Mouse (Mus musculus) G1E (cell line): ENCODE measurements at regions not wholly inside any gene's neighbourhood (a gene's known extent, or its start where the extent isn't known, plus 50 kb on each side); places are given as distances from the start of the nearest gene placed in this dataset.

Experiments used
- ATAC-seq: 2 replicates; pipeline ENCODE4 v1.8.0; 2016; ENCODE audit warnings: mild to moderate bottlenecking; ENCODE audit not compliant: insufficient number of reproducible peaks, poor library complexity, low FRiP score, severe bottlenecking; ENCODE audit errors: extremely low read depth
- DNase-seq: peaks from one replicate; pipeline ENCODE4 v3.0.0; 2012; ENCODE audit warnings: low spot score
- H3K27me3 ChIP-seq: 2 replicates; pipeline ENCODE4 v1.6.1; 2012; ENCODE audit warnings: mild to moderate bottlenecking, low read length, inconsistent platforms; ENCODE audit not compliant: insufficient read depth
- H3K36me3 ChIP-seq: replicated peaks from 2 replicates; pipeline ENCODE3; 2012; ENCODE audit warnings: mild to moderate bottlenecking, inconsistent platforms
- H3K4me1 ChIP-seq: 2 replicates; pipeline ENCODE4 v1.6.1; 2012; ENCODE audit warnings: low read depth, low read length, inconsistent platforms, mixed read lengths; ENCODE audit not compliant: insufficient read depth
- H3K4me3 ChIP-seq: 2 replicates; pipeline ENCODE4 v1.5.1; 2012; ENCODE audit warnings: low read depth, mild to moderate bottlenecking, inconsistent platforms, low read length, moderate library complexity, mixed read lengths
- H3K9me3 ChIP-seq: replicated peaks from 2 replicates; pipeline ENCODE4 v1.6.1; 2012; ENCODE audit warnings: inconsistent platforms
- CTCF ChIP-seq: IDR thresholded peaks from 2 replicates; pipeline ENCODE4 v1.5.1; 2012; ENCODE audit warnings: low read depth, low read length, inconsistent platforms, mixed read lengths
- GATA1 ChIP-seq: IDR thresholded peaks from 2 replicates; pipeline ENCODE4 v1.6.1; 2012; ENCODE audit warnings: borderline replicate concordance, low read length, inconsistent platforms, mixed read lengths
- GATA2 ChIP-seq: IDR thresholded peaks from 2 replicates; pipeline ENCODE4 v1.6.1; 2012; ENCODE audit warnings: low read depth, low read length, inconsistent platforms, borderline replicate concordance
- POLR2AphosphoS5 ChIP-seq: IDR thresholded peaks from 2 replicates; pipeline ENCODE4 v1.6.1; 2012; ENCODE audit warnings: low read depth, low read length, inconsistent platforms; ENCODE audit not compliant: insufficient replicate concordance
- TAL1 ChIP-seq: conservative IDR thresholded peaks from 2 replicates; pipeline ENCODE4 v1.6.1; 2012; ENCODE audit warnings: low read depth, low read length, inconsistent platforms, mixed read lengths

GRCm38 (mm10) chr3:57910020-57910419 is 62.1 kb upstream of the Pfn2 start:
- Histone ChIP-seq H3K27me3 (no peaks in the 10 kb centered on the region), H3K4me3 (no peak overlapping the region), H3K4me1 (no peaks in the 10 kb centered on the region), H3K9me3 (no peaks in the 10 kb centered on the region), H3K36me3 (no peaks in the 10 kb centered on the region)
- TF ChIP-seq GATA1 = no peak
- TF ChIP-seq GATA2 = no peak
- no peak for TF ChIP-seq POLR2AphosphoS5
- no peak for TF ChIP-seq CTCF
- TF ChIP-seq TAL1 = no peak
- ATAC-seq = no peak
- no peak for DNase-seq

GRCm38 (mm10) chr3:57911831-57912596 is 64.1 kb upstream of the Pfn2 start:
- no peaks in the 10 kb centered on the region for H3K4me1 ChIP-seq
- no peak overlapping the region for H3K4me3 ChIP-seq
- H3K27me3 ChIP-seq = no peaks in the 10 kb centered on the region
- TF ChIP-seq GATA1 = no peak
- no peak for TF ChIP-seq GATA2
- TF ChIP-seq TAL1 = no peak
- no peak for TF ChIP-seq CTCF
- TF ChIP-seq POLR2AphosphoS5 = no peak
- DNase-seq (no peak), ATAC-seq (no peak)
- no peaks in the 10 kb centered on the region for H3K36me3 ChIP-seq
- H3K9me3 ChIP-seq = no peaks in the 10 kb centered on the region

- no peak for ATAC-seq
These were observed 64.9 kb upstream of the Pfn2 start for GRCm38 (mm10) chr3:57912650-57913343.

GRCm38 (mm10) chr3:57914687-57915086 is 66.8 kb upstream of the Pfn2 start:
- ATAC-seq (no peak), DNase-seq (no peak)
- no peaks in the 10 kb centered on the region for H3K4me1 ChIP-seq
- H3K36me3 ChIP-seq = no peaks in the 10 kb centered on the region
- no peak overlapping the region for H3K4me3 ChIP-seq
- no peaks in the 10 kb centered on the region for H3K27me3 ChIP-seq
- TF ChIP-seq TAL1 (no peak), GATA1 (no peak), CTCF (no peak), POLR2AphosphoS5 (no peak), GATA2 (no peak)
- H3K9me3 ChIP-seq = no peaks in the 10 kb centered on the region

More at GRCm38 (mm10) chr3:57912650-57913343, 64.9 kb upstream of the Pfn2 start:
- TF ChIP-seq GATA2 (no peak), POLR2AphosphoS5 (no peak), TAL1 (no peak), GATA1 (no peak), CTCF (no peak)
- Histone ChIP-seq H3K36me3 (no peaks in the 10 kb centered on the region), H3K27me3 (no peaks in the 10 kb centered on the region), H3K4me1 (no peaks in the 10 kb centered on the region), H3K4me3 (no peak overlapping the region), H3K9me3 (no peaks in the 10 kb centered on the region)
- no peak for DNase-seq

- Histone ChIP-seq H3K4me3 (no peak overlapping the region), H3K9me3 (no peaks in the 10 kb centered on the region), H3K4me1 (no peaks in the 10 kb centered on the region), H3K36me3 (no peaks in the 10 kb centered on the region), H3K27me3 (no peaks in the 10 kb centered on the region)
- ATAC-seq = no peak
- TF ChIP-seq GATA2 (no peak), POLR2AphosphoS5 (no peak), GATA1 (no peak), CTCF (no peak), TAL1 (no peak)
- no peak for DNase-seq
These were observed 71.0 kb upstream of the Pfn2 start for GRCm38 (mm10) chr3:57918913-57919312.

- no peak overlapping the region for H3K4me3 ChIP-seq
- H3K9me3 ChIP-seq = no peaks in the 10 kb centered on the region
- DNase-seq (no peak), ATAC-seq (no peak)
- H3K36me3 ChIP-seq = no peaks in the 10 kb centered on the region
- no peaks in the 10 kb centered on the region for H3K27me3 ChIP-seq
- no peaks in the 10 kb centered on the region for H3K4me1 ChIP-seq
- TF ChIP-seq TAL1 = no peak
- no peak for TF ChIP-seq GATA1
- no peak for TF ChIP-seq GATA2
- TF ChIP-seq POLR2AphosphoS5 = no peak
- no peak for TF ChIP-seq CTCF
These were observed 71.7 kb upstream of the Pfn2 start for GRCm38 (mm10) chr3:57919390-57920089.
